Mouse (Mus musculus): Measurements from ENCODE around the gene Tmem185b. TPM values are rescaled to one million over a fixed set of nuclear protein-coding genes. Genes with fewer than 3 reads are reported as not detected.

Gene Tmem185b
- total RNA-seq, 4 experiments from 2014 or later, result 3.4 to 6.5 (median 4.9) TPM

GRCm38 (mm10) chr1:119537651-119538050 is 11.7 kb downstream of the Tmem185b start:
- DNase-seq (ENCODE audit: low spot score in 2 of 2), result no peak

DNA sequence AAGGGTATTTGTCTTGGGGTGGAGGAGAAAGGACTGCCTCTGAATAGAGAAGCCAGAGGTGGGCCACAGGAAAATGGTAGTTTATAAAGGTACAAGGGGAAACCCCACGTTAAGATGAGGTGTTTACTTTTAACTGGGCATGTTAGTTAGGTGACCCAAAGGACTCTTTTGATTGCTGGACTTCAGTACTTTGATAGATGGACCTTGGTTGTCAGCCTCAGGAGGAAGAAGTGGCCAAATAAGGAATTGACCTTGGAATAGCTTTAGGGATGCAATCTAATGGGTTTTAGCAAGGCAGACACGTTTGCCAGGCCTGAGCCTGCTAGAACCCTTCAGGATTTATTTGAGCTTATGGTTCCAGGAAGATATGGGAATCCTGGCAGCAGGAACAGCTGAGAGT is 13.3 kb downstream of the Tmem185b start:
- DNase-seq (ENCODE audit: low spot score in 2 of 2), result no peak

DNA sequence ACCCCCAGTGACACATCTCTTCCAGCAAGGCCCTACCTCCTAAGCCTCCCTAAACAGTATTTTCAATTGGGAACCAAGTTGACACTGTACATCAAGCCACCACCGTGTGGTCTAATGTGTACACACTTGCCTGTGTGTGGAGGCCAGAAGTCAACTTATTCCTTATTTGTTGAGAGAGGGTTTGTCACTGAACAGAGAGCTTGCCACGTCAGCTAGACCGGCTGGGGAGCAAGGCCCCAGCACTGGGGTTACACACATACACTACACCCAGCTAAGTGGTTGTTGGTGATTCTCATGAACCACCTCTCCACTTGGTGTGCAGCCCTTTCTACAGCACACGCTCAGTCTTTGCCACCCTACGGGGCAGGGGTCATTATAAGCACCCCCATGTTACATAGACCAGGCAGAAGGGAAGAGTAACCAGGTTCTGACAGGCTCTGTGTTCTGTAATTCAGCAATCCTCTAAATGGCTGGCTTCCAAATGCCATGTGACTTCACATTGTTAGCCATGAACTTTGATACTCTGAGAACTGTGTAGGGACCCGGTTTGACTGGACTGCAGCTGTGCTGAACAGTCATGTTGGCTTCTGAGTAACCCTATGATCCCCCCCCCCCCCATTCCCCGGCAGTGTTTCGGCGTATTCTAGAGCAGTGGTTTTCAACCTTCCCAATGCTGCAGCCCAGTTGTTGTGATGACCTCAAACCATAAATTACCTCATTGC is 15.0 kb downstream of the Tmem185b start:
- no peak for DNase-seq (ENCODE audit: low spot score in 2 of 2)

DNA sequence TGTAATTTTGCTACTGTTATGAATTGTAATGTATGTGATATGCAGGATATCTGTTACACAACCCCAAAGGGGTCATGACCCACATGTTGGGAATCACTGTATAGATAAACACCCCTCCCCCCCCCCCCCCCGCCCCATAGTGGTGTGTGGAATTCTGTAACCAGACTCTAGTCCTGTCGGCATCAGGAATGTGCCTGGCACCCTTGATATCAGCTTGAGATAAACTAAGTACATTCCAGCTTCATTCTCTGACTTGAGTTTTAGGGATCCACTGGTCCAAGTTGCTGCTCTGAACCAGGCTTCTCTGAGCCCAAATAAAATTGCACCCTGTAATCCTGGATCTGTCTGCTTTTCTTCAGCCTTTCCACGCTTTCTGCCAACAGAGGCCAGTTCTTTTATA is 15.6 kb downstream of the Tmem185b start:
- DNase-seq (ENCODE audit: low spot score in 2 of 2), result no peak

- DNase-seq (ENCODE audit: low spot score in 2 of 2), result no peak
These were observed 17.4 kb downstream of the Tmem185b start for GRCm38 (mm10) chr1:119543316-119543715.

DNA sequence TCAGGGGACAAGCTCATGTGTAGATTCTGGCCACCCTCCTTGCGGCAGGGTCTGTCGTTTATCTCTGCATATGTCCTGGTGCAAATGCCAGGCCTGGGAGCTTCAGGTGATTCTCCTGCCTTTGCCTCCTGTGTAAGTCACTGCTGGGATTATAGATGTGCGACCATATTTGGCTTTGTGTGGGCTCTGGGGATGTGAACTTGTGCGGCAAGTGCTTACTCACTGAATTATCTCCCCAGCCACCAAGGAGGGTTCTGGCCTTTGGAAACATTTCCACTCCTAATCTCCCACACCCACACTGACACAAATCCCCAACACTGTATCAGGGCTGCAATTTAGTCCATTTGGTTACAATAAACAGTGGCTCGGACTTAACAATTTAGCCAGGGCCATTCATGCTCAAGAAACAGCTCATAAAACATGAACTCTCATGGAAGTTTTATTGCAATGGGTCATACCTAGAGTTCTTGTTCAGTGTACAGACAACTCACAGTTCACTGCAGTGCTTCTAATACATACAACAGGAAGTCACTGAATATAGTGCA is 18.7 kb downstream of the Tmem185b start:
- DNase-seq (ENCODE audit: low spot score in 2 of 2), result no peak

DNA sequence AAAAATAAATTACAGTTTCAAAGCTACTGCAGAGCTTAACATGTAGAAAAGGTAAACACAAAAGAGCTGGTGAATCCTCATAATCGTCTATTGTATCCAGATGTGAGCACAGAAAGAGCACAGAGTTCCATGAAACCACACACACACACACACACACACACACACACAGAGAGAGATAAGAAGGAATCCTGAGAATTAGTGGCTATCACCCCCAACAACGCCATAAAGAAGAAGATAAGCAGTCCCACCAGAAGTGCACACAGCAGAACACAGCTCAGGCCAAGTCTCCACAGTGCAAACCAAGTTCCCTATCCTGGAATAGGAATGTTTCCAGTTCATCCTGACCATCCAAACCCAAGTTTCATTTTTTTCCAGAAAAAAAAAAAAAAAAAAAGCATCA is 19.2 kb downstream of the Tmem185b start:
- no peak for DNase-seq (ENCODE audit: low spot score in 2 of 2)

DNA sequence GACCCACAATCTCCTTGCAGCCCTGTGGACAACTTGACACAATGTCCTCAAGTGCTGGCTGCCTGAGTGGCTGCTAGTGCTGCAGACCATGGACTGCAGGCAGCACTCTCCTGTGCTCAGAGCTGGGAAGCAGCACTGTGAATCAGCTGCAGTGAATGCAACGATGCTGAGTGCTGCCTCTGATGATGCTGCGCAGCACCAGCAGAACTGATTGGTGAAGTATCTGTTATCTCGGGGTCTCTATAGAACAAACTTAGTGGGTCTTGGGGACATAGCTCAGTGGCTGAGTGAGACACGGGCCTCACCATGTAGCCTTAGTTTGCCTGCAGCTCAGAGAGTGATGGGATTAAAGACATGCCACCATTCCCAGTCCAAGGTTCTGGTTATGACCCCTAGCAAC is 19.7 kb downstream of the Tmem185b start:
- no peak for DNase-seq (ENCODE audit: low spot score in 2 of 2)

DNA sequence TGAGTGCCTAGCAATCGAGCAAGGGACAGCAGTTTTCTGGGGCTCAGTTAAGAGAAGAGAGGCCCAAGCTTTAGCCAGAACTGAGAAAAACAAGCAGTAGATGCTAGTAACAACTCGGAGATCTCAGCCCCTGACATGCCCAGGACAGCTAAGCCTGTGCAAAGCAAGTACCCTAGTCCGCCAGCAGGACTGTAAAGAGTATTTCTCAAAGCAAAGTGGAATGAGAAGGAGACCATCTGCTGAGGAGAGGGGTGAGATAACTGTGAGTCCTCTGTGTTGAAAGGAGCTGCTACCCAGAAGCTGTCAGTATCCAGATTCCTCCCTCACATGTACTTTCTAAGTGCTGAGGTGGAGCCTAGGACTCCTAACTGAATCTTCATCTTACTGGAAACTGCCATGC is 20.5 kb downstream of the Tmem185b start:
- no peak for DNase-seq (ENCODE audit: low spot score in 2 of 2)

GRCm38 (mm10) chr1:119548668-119549326 is 22.8 kb downstream of the Tmem185b start:
- peak in 1 of 2 experiments; percentile 41 for DNase-seq (ENCODE audit: low spot score in 2 of 2)

DNA sequence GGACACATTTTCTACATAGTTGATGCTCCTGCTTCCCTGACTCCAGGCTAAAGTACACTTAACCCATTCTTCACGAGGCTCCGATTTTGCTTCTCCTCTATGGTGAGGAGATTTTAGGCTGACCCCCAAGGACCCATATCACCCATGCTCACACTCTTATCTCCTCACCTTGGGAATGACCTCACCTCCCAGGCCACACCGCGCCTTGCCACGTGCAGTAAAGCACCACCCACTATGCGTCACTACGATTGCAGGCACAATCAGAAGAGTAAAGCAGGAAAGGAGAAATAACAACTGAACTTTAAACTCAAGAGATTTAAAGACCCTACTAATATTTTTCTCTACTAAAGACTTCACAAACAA is 23.3 kb downstream of the Tmem185b start:
- no peak for DNase-seq (ENCODE audit: low spot score in 2 of 2)

GRCm38 (mm10) chr1:119550064-119550463 is 24.1 kb downstream of the Tmem185b start:
- no peak for DNase-seq (ENCODE audit: low spot score in 2 of 2)

GRCm38 (mm10) chr1:119551651-119552050 is 25.7 kb downstream of the Tmem185b start:
- DNase-seq (ENCODE audit: low spot score in 2 of 2), result no peak

DNA sequence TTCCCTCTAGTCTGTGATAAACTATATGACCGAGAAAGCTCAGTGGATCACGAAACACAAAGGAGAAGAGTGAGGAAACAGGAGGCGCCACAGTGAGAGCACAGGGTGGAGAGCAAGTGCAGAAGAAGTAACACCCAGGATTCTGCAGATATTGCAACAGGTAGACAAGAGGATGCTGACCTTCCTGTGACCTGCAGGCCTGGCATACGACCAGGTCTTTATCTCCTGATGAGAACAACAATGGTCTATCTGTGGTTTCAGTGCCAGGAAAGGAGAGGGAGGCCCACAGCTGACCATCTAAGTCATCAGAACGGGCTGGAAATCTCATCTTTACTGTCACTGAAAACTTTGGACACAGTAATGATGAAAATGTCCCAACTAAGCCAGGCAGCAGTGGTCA is 29.7 kb downstream of the Tmem185b start:
- DNase-seq (ENCODE audit: low spot score in 2 of 2), result no peak

DNA sequence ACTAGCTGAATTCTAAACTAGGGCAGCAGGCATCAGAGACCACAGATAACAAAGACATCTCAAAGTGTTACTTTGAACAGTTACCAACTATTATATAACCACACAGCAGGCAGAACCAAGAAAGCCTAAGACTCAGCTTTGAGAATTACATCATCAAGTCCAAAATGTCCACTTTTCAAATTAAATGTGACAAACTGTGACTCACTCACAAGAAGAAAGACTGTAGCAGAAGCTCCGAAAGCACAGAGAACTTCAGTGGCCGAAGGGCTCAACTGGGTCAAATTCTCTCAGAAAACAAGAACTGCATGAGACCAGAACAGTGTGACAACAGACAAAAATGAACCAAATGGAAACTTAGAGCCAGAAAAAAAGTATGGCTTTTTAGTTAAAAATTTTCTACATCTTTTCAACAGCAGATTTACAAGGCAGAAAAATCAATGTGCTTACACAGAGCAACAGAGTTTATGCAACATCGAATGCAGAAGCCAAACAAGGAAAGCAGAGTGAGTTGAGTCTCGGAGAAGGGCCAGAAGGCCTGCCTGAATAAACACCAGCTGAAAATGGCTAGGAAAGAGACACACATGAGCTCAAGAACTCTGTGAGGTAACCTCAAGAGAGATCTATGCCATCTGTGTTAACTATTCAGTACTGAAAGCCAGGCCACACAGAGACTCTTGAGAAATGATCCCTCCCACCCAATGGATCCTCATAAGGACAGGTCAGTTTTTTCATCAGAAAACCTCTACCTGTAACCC is 31.9 kb downstream of the Tmem185b start:
- DNase-seq (ENCODE audit: low spot score in 2 of 2), result no peak

GRCm38 (mm10) chr1:119565531-119565930 is 39.6 kb downstream of the Tmem185b start:
- DNase-seq (ENCODE audit: low spot score in 2 of 2), result no peak

DNA sequence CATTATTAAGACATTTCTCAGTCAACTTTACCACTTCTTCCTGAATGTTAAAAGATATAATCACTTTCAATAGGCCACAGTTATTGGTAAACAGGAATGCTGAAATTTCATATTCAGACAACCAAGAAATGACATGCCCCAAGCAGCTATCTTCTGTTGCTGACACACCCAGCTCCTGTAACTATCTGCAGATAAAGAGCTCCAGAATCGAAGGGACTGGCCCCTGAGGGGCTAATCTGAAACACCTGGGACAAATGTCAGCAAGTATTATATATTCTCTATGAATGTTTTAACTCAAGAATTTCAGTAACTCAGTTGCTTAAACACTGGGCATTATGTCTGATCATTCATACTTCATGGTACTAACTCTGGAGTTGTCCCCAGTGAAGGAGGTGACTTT is 44.2 kb downstream of the Tmem185b start:
- no peak for DNase-seq (ENCODE audit: low spot score in 2 of 2)

Other genes starting within 250 kb of the Tmem185b start
- 1 to 10 TPM in 1 of 4 experiments, under 1 TPM in 3; 0.39 to 1.3 (median 0.67) TPM for gene Inhbb, start 103.9 kb upstream of the Tmem185b start, total RNA-seq (2022)
- gene Ralb, start 21.4 kb upstream of the Tmem185b start, total RNA-seq (2022), result 1 to 10 TPM; 6.2 to 9.9 (median 7.0) TPM
- gene Epb41l5, start 122.8 kb downstream of the Tmem185b start, total RNA-seq (2022), result 1 to 10 TPM; 4.4 to 5.9 (median 5.6) TPM